Mouse (Mus musculus) liver, adult 10 weeks (tissue): ENCODE results near the gene Pdx1. TPM values are rescaled to one million over a fixed set of nuclear protein-coding genes. Genes with fewer than 3 reads are reported as not detected.

Experiments used
- polyA plus RNA-seq: library from polyadenylated mRNA; stranded (reverse); fragments of 350-450 nt; fragmentation: Illumina TruSeq; extraction: RNeasy Lipid Tissue Mini Kit (QIAGEN cat#74804); gene quantifications from one replicate; pipeline ENCODE4 v1.2.3, GENCODE M21; 2014; ENCODE audit warnings: low read depth, low replicate concordance

Gene Pdx1
- not detected for polyA plus RNA-seq

DNA sequence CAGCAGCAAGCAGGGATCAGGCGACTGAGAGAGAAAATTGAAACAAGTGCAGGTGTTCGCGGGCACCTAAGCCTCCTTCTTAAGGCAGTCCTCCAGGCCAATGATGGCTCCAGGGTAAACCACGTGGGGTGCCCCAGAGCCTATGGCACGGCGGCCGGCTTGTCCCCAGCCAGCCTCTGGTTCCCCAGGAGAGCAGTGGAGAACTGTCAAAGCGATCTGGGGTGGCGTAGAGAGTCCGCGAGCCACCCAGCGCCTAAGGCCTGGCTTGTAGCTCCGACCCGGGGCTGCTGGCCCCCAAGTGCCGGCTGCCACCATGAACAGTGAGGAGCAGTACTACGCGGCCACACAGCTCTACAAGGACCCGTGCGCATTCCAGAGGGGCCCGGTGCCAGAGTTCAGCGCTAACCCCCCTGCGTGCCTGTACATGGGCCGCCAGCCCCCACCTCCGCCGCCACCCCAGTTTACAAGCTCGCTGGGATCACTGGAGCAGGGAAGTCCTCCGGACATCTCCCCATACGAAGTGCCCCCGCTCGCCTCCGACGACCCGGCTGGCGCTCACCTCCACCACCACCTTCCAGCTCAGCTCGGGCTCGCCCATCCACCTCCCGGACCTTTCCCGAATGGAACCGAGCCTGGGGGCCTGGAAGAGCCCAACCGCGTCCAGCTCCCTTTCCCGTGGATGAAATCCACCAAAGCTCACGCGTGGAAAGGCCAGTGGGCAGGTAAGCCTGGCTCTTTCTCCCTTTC lies at the start of gene Pdx1:
TSS of gene Pdx1 (plus strand) at position 34 of the 747 bp plus-strand sequence.

DNA sequence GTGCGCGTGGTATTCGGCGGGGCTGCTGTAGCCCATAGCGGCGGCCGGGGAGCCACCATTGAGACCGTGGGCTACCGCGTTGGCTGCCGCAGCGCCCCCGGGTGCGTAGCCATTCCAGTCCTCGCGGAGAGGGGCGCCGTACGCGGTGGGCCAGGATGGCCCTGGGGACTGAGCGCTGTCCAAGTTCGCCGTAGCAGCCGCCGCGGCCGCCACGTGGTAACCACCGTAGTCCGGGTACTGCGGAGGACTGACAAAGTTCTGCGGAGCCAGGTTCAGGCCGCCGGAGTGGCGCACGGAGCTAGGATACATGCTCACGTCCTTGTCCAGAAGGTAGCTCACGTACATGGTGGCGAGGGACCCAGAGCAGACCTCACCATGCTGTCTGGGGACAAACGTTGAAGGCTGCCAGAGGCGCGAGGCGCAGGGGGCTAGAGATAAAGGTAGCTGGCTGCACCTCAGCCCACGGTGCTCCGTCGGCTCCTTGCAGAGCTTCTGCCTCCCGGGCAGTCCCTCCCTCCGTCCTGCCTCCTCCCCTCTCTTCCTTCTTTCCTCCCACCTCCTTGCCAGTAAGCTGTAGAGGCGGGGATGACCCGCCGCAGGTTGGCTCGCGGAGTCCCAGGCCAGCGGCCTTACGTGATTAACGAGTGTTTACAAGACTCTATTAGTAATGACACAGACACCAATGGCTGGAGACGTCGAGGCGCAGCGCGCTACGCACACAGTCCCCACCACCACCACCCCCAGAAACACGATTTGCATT lies 37.1 kb downstream of the Pdx1 start, which contains the start of gene Cdx2:
TSS of gene Cdx2 (minus strand) at position 633 of the 760 bp plus-strand sequence.

DNA sequence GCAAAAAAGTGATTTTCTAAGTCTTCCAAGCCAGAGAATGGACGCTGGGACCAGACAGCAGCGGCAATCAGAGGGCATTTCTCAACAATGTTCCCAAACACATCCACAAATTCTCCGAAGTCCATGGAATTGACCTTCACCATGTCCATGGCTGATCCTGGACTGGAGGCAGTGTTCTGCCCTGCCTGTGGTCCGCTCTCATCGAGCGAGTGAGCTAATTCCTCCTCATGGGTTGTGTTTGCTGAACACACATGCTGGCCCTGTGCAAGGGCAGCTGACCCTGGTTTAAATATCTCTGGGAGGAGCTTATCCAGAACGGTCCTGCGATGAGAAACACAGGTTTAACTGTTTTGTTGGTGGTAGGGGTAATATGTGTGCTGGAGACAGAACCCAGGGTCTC lies 52.4 kb downstream of the Pdx1 start, which contains the start of gene Urad:
TSS of gene Urad (minus strand) at position 258 of the 400 bp plus-strand sequence.

Other genes starting within 250 kb of the Pdx1 start
- gene Lnx2, start 193.4 kb upstream of the Pdx1 start, polyA plus RNA-seq: 8.4 TPM
- gene Polr1d, start 192.9 kb upstream of the Pdx1 start, polyA plus RNA-seq: 65.7 TPM
- gene Gsx1, start 81.3 kb upstream of the Pdx1 start, polyA plus RNA-seq: not detected
- gene Cdx2, start 37.3 kb downstream of the Pdx1 start, polyA plus RNA-seq: not detected
- 17.4 TPM for gene Urad, start 52.5 kb downstream of the Pdx1 start, polyA plus RNA-seq
- gene Flt3, start 130.5 kb downstream of the Pdx1 start, polyA plus RNA-seq: 0.16 TPM
- 26.6 TPM for gene Pan3, start 160.2 kb downstream of the Pdx1 start, polyA plus RNA-seq